Mouse (Mus musculus): ENCODE data around the gene Svs3b. TPM values are rescaled to one million over a fixed set of nuclear protein-coding genes. Genes with fewer than 3 reads are reported as not detected.

The Svs3b gene
- polyA plus RNA-seq (2015; fragmentation: Illumina TruSeq; extraction: RNeasy Lipid Tissue Mini Kit (QIAGEN cat#74804); ENCODE audit: insufficient read depth, low replicate concordance): not detected

GRCm38 (mm10) chr2:164256540-164256939, at the start of gene Svs3b:
Gene Svs3b, minus strand, starts transcription at chr2:164256640.

GRCm38 (mm10) chr2:164288968-164289367, 32.5 kb upstream of the Svs3b start, which contains the start of gene Svs3a:
Gene Svs3a, plus strand, starts transcription at chr2:164289268.

GRCm38 (mm10) chr2:164278359-164278758, 21.9 kb upstream of the Svs3b start, which contains the start of gene Svs4:
Gene Svs4, minus strand, starts transcription at chr2:164278459.

GRCm38 (mm10) chr2:164238366-164238765, 18.1 kb downstream of the Svs3b start, which contains the start of gene Svs2:
Gene Svs2, minus strand, starts transcription at chr2:164238466.

GRCm38 (mm10) chr2:164221522-164221921, 34.9 kb downstream of the Svs3b start, which contains the start of gene Wfdc15b:
Gene Wfdc15b, minus strand, starts transcription at chr2:164221660.

Other genes starting within 250 kb of the Svs3b start
- gene Pabpc1l, start 231.2 kb downstream of the Svs3b start, polyA plus RNA-seq (2015; fragmentation: Illumina TruSeq; extraction: RNeasy Lipid Tissue Mini Kit (QIAGEN cat#74804); ENCODE audit: insufficient read depth, low replicate concordance): 2.3 TPM
- gene Stk4, start 186.3 kb downstream of the Svs3b start, polyA plus RNA-seq (2015; fragmentation: Illumina TruSeq; extraction: RNeasy Lipid Tissue Mini Kit (QIAGEN cat#74804); ENCODE audit: insufficient read depth, low replicate concordance): 201 TPM
- gene Tomm34, start 185.5 kb downstream of the Svs3b start, polyA plus RNA-seq (2015; fragmentation: Illumina TruSeq; extraction: RNeasy Lipid Tissue Mini Kit (QIAGEN cat#74804); ENCODE audit: insufficient read depth, low replicate concordance): 64.8 TPM
- not detected for gene Kcns1, start 85.5 kb downstream of the Svs3b start, polyA plus RNA-seq (2015; fragmentation: Illumina TruSeq; extraction: RNeasy Lipid Tissue Mini Kit (QIAGEN cat#74804); ENCODE audit: insufficient read depth, low replicate concordance)
- gene Wfdc5, start 73.9 kb downstream of the Svs3b start, polyA plus RNA-seq (2015; fragmentation: Illumina TruSeq; extraction: RNeasy Lipid Tissue Mini Kit (QIAGEN cat#74804); ENCODE audit: insufficient read depth, low replicate concordance): not detected
- not detected for gene Wfdc12, start 66.0 kb downstream of the Svs3b start, polyA plus RNA-seq (2015; fragmentation: Illumina TruSeq; extraction: RNeasy Lipid Tissue Mini Kit (QIAGEN cat#74804); ENCODE audit: insufficient read depth, low replicate concordance)
- gene Wfdc15a, start 56.5 kb downstream of the Svs3b start, polyA plus RNA-seq (2015; fragmentation: Illumina TruSeq; extraction: RNeasy Lipid Tissue Mini Kit (QIAGEN cat#74804); ENCODE audit: insufficient read depth, low replicate concordance): not detected
- gene Wfdc15b, start 35.0 kb downstream of the Svs3b start, polyA plus RNA-seq (2015; fragmentation: Illumina TruSeq; extraction: RNeasy Lipid Tissue Mini Kit (QIAGEN cat#74804); ENCODE audit: insufficient read depth, low replicate concordance): not detected
- gene Svs2, start 18.2 kb downstream of the Svs3b start, polyA plus RNA-seq (2015; fragmentation: Illumina TruSeq; extraction: RNeasy Lipid Tissue Mini Kit (QIAGEN cat#74804); ENCODE audit: insufficient read depth, low replicate concordance): not detected
- gene Svs4, start 21.8 kb upstream of the Svs3b start, polyA plus RNA-seq (2015; fragmentation: Illumina TruSeq; extraction: RNeasy Lipid Tissue Mini Kit (QIAGEN cat#74804); ENCODE audit: insufficient read depth, low replicate concordance): not detected
- not detected for gene Svs3a, start 32.6 kb upstream of the Svs3b start, polyA plus RNA-seq (2015; fragmentation: Illumina TruSeq; extraction: RNeasy Lipid Tissue Mini Kit (QIAGEN cat#74804); ENCODE audit: insufficient read depth, low replicate concordance)
- not detected for gene Svs6, start 60.1 kb upstream of the Svs3b start, polyA plus RNA-seq (2015; fragmentation: Illumina TruSeq; extraction: RNeasy Lipid Tissue Mini Kit (QIAGEN cat#74804); ENCODE audit: insufficient read depth, low replicate concordance)
- not detected for gene Svs5, start 76.1 kb upstream of the Svs3b start, polyA plus RNA-seq (2015; fragmentation: Illumina TruSeq; extraction: RNeasy Lipid Tissue Mini Kit (QIAGEN cat#74804); ENCODE audit: insufficient read depth, low replicate concordance)
- gene Slpi, start 132.5 kb upstream of the Svs3b start, polyA plus RNA-seq (2015; fragmentation: Illumina TruSeq; extraction: RNeasy Lipid Tissue Mini Kit (QIAGEN cat#74804); ENCODE audit: insufficient read depth, low replicate concordance): 67.5 TPM
- 0.04 TPM for gene Rbpjl, start 146.5 kb upstream of the Svs3b start, polyA plus RNA-seq (2015; fragmentation: Illumina TruSeq; extraction: RNeasy Lipid Tissue Mini Kit (QIAGEN cat#74804); ENCODE audit: insufficient read depth, low replicate concordance)
- gene Matn4, start 148.5 kb upstream of the Svs3b start, polyA plus RNA-seq (2015; fragmentation: Illumina TruSeq; extraction: RNeasy Lipid Tissue Mini Kit (QIAGEN cat#74804); ENCODE audit: insufficient read depth, low replicate concordance): 0.06 TPM
- gene Sdc4, start 187.2 kb upstream of the Svs3b start, polyA plus RNA-seq (2015; fragmentation: Illumina TruSeq; extraction: RNeasy Lipid Tissue Mini Kit (QIAGEN cat#74804); ENCODE audit: insufficient read depth, low replicate concordance): 55.3 TPM
- gene Sys1, start 200.3 kb upstream of the Svs3b start, polyA plus RNA-seq (2015; fragmentation: Illumina TruSeq; extraction: RNeasy Lipid Tissue Mini Kit (QIAGEN cat#74804); ENCODE audit: insufficient read depth, low replicate concordance): 21.8 TPM
- gene Gm20458, start 204.3 kb upstream of the Svs3b start, polyA plus RNA-seq (2015; fragmentation: Illumina TruSeq; extraction: RNeasy Lipid Tissue Mini Kit (QIAGEN cat#74804); ENCODE audit: insufficient read depth, low replicate concordance): not detected
- not detected for gene Trp53tg5, start 217.1 kb upstream of the Svs3b start, polyA plus RNA-seq (2015; fragmentation: Illumina TruSeq; extraction: RNeasy Lipid Tissue Mini Kit (QIAGEN cat#74804); ENCODE audit: insufficient read depth, low replicate concordance)
- 12.0 TPM for gene Dbndd2, start 229.5 kb upstream of the Svs3b start, polyA plus RNA-seq (2015; fragmentation: Illumina TruSeq; extraction: RNeasy Lipid Tissue Mini Kit (QIAGEN cat#74804); ENCODE audit: insufficient read depth, low replicate concordance)
- 28.4 TPM for gene Pigt, start 240.9 kb upstream of the Svs3b start, polyA plus RNA-seq (2015; fragmentation: Illumina TruSeq; extraction: RNeasy Lipid Tissue Mini Kit (QIAGEN cat#74804); ENCODE audit: insufficient read depth, low replicate concordance)

Measured in spleen, adult 10 weeks (tissue).